Mouse (Mus musculus): ENCODE results near the gene Lingo2. TPM values are rescaled to one million over a fixed set of nuclear protein-coding genes. Genes with fewer than 3 reads are reported as not detected.

Lingo2 gene
- polyA plus RNA-seq, 1 experiment: not detected

- Histone ChIP-seq H3K4me1 (no peaks in the 10 kb centered on the region), H3K9me3 (no peaks in the 10 kb centered on the region), H3K4me3 (replicated peaks) (no peak overlapping the region), H3K27me3 (replicated peaks) (no peaks in the 10 kb centered on the region), H3K36me3 (replicated peaks; ENCODE audit: low read length) (no peaks in the 10 kb centered on the region)
- TF ChIP-seq GATA1 (IDR thresholded peaks at IDR 0.05; ENCODE audit: borderline replicate concordance, low read length): no peak
- TF ChIP-seq FLI1 (IDR thresholded peaks at IDR 0.05; ENCODE audit: low read length): no peak
These were observed 1034.1 kb downstream of the Lingo2 start for GRCm38 (mm10) chr4:35917453-35917852.

- Histone ChIP-seq H3K4me3 (replicated peaks) (no peak overlapping the region), H3K36me3 (replicated peaks; ENCODE audit: low read length) (no peaks in the 10 kb centered on the region), H3K9me3 (no peaks in the 10 kb centered on the region), H3K4me1 (no peaks in the 10 kb centered on the region), H3K27me3 (replicated peaks) (no peaks in the 10 kb centered on the region)
- TF ChIP-seq GATA1 (IDR thresholded peaks at IDR 0.05; ENCODE audit: borderline replicate concordance, low read length): no peak
- TF ChIP-seq FLI1 (IDR thresholded peaks at IDR 0.05; ENCODE audit: low read length): no peak
These were observed 1053.6 kb downstream of the Lingo2 start for GRCm38 (mm10) chr4:35897769-35898564.

- Histone ChIP-seq H3K36me3 (replicated peaks; ENCODE audit: low read length) (no peaks in the 10 kb centered on the region), H3K4me1 (no peaks in the 10 kb centered on the region), H3K27me3 (replicated peaks) (no peaks in the 10 kb centered on the region), H3K4me3 (replicated peaks) (no peak overlapping the region), H3K9me3 (peaks cover under 1% of the 10 kb centered on the region; the same call in 1 of the 2 replicates)
- TF ChIP-seq GATA1 (IDR thresholded peaks at IDR 0.05; ENCODE audit: borderline replicate concordance, low read length) (no peak), FLI1 (IDR thresholded peaks at IDR 0.05; ENCODE audit: low read length) (no peak)
These were observed 1065.7 kb downstream of the Lingo2 start for GRCm38 (mm10) chr4:35885591-35886542.

GRCm38 (mm10) chr4:35884946-35885460 is 1066.5 kb downstream of the Lingo2 start:
- H3K27me3 ChIP-seq (replicated peaks): no peaks in the 10 kb centered on the region
- TF ChIP-seq FLI1 (IDR thresholded peaks at IDR 0.05; ENCODE audit: low read length) (no peak), GATA1 (IDR thresholded peaks at IDR 0.05; ENCODE audit: borderline replicate concordance, low read length) (no peak)

GRCm38 (mm10) chr4:35846518-35846917 is 1105.0 kb downstream of the Lingo2 start:
- Histone ChIP-seq H3K4me3 (replicated peaks) (no peak overlapping the region), H3K9me3 (peaks cover 10% of the 10 kb centered on the region; the same call in 1 of the 2 replicates), H3K27me3 (replicated peaks) (no peaks in the 10 kb centered on the region), H3K36me3 (replicated peaks; ENCODE audit: low read length) (no peaks in the 10 kb centered on the region), H3K4me1 (no peaks in the 10 kb centered on the region)
- TF ChIP-seq GATA1 (IDR thresholded peaks at IDR 0.05; ENCODE audit: borderline replicate concordance, low read length) (no peak), FLI1 (IDR thresholded peaks at IDR 0.05; ENCODE audit: low read length) (no peak)

More at GRCm38 (mm10) chr4:35884946-35885460, 1066.5 kb downstream of the Lingo2 start:
- peaks cover 4% of the 10 kb centered on the region; the same call in 1 of the 2 replicates for H3K9me3 ChIP-seq
- no peaks in the 10 kb centered on the region for H3K36me3 ChIP-seq (replicated peaks; ENCODE audit: low read length)
- no peaks in the 10 kb centered on the region for H3K4me1 ChIP-seq
- H3K4me3 ChIP-seq (replicated peaks): no peak overlapping the region

GRCm38 (mm10) chr4:35845140-35845539 is 1106.4 kb downstream of the Lingo2 start:
- Histone ChIP-seq H3K4me1 (no peaks in the 10 kb centered on the region), H3K27me3 (replicated peaks) (no peaks in the 10 kb centered on the region), H3K36me3 (replicated peaks; ENCODE audit: low read length) (no peaks in the 10 kb centered on the region), H3K4me3 (replicated peaks) (no peak overlapping the region), H3K9me3 (peaks cover 10% of the 10 kb centered on the region; the same call in 1 of the 2 replicates)
- no peak for TF ChIP-seq GATA1 (IDR thresholded peaks at IDR 0.05; ENCODE audit: borderline replicate concordance, low read length)
- TF ChIP-seq FLI1 (IDR thresholded peaks at IDR 0.05; ENCODE audit: low read length): no peak

GRCm38 (mm10) chr4:35844518-35844917 is 1107.0 kb downstream of the Lingo2 start:
- H3K27me3 ChIP-seq (replicated peaks): no peaks in the 10 kb centered on the region

GRCm38 (mm10) chr4:35823322-35823870 is 1128.2 kb downstream of the Lingo2 start:
- Histone ChIP-seq H3K27me3 (replicated peaks) (no peaks in the 10 kb centered on the region), H3K4me1 (no peaks in the 10 kb centered on the region), H3K4me3 (replicated peaks) (no peak overlapping the region), H3K9me3 (0 out of 2 replicates have a peak, but pooled peaks cover 6% of the 10 kb centered on the region), H3K36me3 (replicated peaks; ENCODE audit: low read length) (no peaks in the 10 kb centered on the region)
- TF ChIP-seq FLI1 (IDR thresholded peaks at IDR 0.05; ENCODE audit: low read length): no peak
- no peak for TF ChIP-seq GATA1 (IDR thresholded peaks at IDR 0.05; ENCODE audit: borderline replicate concordance, low read length)

More at GRCm38 (mm10) chr4:35844518-35844917, 1107.0 kb downstream of the Lingo2 start:
- Histone ChIP-seq H3K36me3 (replicated peaks; ENCODE audit: low read length) (no peaks in the 10 kb centered on the region), H3K4me1 (no peaks in the 10 kb centered on the region), H3K4me3 (replicated peaks) (no peak overlapping the region), H3K9me3 (peaks cover 10% of the 10 kb centered on the region; the same call in 1 of the 2 replicates)
- TF ChIP-seq FLI1 (IDR thresholded peaks at IDR 0.05; ENCODE audit: low read length): no peak
- no peak for TF ChIP-seq GATA1 (IDR thresholded peaks at IDR 0.05; ENCODE audit: borderline replicate concordance, low read length)

GRCm38 (mm10) chr4:35820701-35821100 is 1130.8 kb downstream of the Lingo2 start:
- Histone ChIP-seq H3K9me3 (0 out of 2 replicates have a peak, but pooled peaks cover 2% of the 10 kb centered on the region), H3K27me3 (replicated peaks) (no peaks in the 10 kb centered on the region), H3K36me3 (replicated peaks; ENCODE audit: low read length) (no peaks in the 10 kb centered on the region), H3K4me1 (no peaks in the 10 kb centered on the region), H3K4me3 (replicated peaks) (no peak overlapping the region)
- TF ChIP-seq GATA1 (IDR thresholded peaks at IDR 0.05; ENCODE audit: borderline replicate concordance, low read length): no peak
- no peak for TF ChIP-seq FLI1 (IDR thresholded peaks at IDR 0.05; ENCODE audit: low read length)

Measured in megakaryocyte, embryonic 14.5 days (primary cell).